Mouse (Mus musculus): ENCODE results near the gene Wdr70.

DNA sequence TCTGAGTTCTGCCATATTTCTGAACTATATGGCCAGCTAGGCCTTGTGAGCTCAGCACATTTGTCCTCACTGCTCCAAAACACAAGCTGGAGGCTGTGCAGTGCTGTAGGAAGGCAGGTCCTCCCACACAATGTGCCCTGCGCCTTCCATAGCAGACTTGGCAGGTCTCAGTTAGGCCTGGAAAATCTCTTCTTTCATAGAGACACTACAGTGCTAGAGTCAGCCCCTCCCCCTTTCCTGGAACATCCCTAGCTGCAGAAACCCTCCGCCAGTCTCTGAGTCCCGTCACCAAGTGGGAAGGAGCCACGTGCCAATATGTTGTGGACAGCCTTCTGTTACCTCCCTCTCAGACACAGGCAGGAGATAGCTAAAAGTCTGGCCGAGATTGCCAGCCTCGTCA is 273.5 kb downstream of the Wdr70 start:
- no peak for TF ChIP-seq GATA1 (IDR thresholded peaks at IDR 0.05; ENCODE audit: borderline replicate concordance, low read length)
- no peak for TF ChIP-seq CTCF (IDR thresholded peaks at IDR 0.05; ENCODE audit: low read depth, low read length)
- no peak for TF ChIP-seq POLR2AphosphoS5 (IDR thresholded peaks at IDR 0.05; ENCODE audit: insufficient replicate concordance, low read depth, low read length)
